Mouse (Mus musculus) natural killer cell, adult 2 months (primary cell): ENCODE results near the gene Rab8b.
"Not testable (repeated sequence)": the region's sequence is repeated elsewhere in the genome, so short reads cannot be mapped to it uniquely, and the experiment has no call there.

Experiments
- DNase-seq, 2 experiments: peaks; one replicate each; pipeline ENCODE4 v3.0.0; 2022; ENCODE audit warnings: low spot score in 2 of 2

Rab8b gene

DNA sequence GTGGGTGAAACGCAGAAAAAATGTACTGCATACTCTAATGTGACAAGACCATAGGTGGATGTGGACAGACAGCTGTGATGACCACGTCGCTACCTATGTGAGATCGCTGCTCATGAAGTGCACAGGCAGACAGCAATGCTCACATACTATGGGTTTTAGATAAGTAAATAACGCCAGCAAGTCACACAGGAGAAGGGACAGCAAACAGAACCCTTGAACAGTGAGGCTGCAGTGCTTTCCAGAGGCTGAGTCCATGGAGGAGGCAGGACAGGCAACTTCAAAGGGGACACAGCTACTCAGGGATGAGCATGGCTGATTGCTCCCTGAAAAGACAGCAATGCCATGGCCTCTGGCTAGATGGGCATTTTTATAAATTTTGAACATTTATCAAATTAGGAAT lies 72.7 kb downstream of the Rab8b start:
- no peak for DNase-seq

- DNase-seq, result no peak
Measured at GRCm38 (mm10) chr9:66835097-66835480, 84.4 kb downstream of the Rab8b start.

GRCm38 (mm10) chr9:66834318-66835096 lies 85.0 kb downstream of the Rab8b start, which contains the start of gene Aph1c:
Aph1c (minus strand) TSS chr9:66834726.
- peak; percentile 97 to 99 for DNase-seq

DNA sequence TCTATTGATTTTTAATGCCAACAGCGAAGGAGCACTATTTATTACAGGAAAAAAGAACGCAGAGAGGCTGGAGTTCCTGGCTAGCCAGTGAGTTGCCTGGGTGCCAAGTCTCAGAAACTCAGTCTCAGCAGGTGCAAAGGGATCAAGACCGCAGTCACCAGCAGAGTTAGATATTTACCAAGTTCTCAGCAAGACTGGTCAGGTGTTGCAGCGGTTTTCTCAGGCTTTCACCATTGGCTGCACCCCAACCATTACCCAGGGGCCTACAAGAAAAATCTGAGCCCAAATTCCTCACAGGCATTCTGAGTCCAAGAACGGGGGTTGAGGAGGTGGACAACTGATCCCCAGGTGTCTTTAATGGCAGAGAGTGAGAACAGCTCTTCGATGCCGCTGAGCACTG lies 85.6 kb downstream of the Rab8b start:
- no peak for DNase-seq

GRCm38 (mm10) chr9:66832366-66832908 lies 87.0 kb downstream of the Rab8b start:
- DNase-seq, result no peak

GRCm38 (mm10) chr9:66825990-66826389 lies 93.5 kb downstream of the Rab8b start:
- DNase-seq, result no peak

GRCm38 (mm10) chr9:66822255-66822654 lies 97.2 kb downstream of the Rab8b start:
- DNase-seq, result not testable (repeated sequence)

GRCm38 (mm10) chr9:66820996-66821395 lies 98.5 kb downstream of the Rab8b start:
- no peak for DNase-seq

DNA sequence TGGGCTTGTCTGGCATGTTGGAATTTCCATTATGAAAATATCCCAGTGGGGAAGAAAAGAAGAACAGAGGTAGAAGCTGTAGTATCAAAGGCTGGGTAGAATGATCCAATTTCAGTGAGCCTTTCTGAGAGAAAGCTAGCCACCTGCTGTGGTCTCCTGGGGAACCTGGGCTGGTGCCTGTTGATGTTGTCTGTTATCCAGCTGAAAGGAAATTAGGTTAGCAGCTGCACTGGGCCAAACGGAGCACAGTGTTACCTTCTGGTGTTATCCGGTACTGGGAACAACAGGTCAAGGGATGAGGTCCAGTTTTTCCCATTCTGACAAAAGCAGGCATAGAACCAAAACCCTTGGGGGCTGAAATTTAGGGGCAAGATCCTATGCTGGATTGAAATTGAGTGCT lies 106.1 kb downstream of the Rab8b start:
- DNase-seq, result no peak

DNA sequence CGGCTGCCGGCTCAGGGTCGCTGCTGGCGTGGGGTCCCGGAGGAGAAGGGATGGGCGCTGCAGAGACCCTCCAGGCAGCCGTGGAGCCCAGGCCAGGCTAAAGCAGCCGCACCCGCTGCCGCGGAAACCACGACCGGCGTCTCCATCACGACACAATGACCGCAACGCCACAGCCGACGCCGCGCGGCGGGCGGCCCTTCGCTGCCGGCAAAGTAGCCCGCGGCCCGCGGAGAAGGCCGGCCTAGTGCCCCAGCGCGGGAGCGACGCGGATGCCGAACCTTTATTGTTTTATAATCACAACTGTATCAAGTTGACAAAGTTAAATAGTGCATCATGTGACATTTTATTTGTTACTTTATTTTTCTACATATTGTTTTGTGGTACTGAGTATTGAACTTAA lies 113.5 kb downstream of the Rab8b start:
- not testable (repeated sequence) for DNase-seq

- DNase-seq, result no peak
Measured at GRCm38 (mm10) chr9:66801947-66802346, 117.5 kb downstream of the Rab8b start.

GRCm38 (mm10) chr9:66796739-66797138 lies 122.7 kb downstream of the Rab8b start, which contains the start of gene Gm10647:
Gm10647 (plus strand) TSS chr9:66797039.
- DNase-seq, result no peak

DNA sequence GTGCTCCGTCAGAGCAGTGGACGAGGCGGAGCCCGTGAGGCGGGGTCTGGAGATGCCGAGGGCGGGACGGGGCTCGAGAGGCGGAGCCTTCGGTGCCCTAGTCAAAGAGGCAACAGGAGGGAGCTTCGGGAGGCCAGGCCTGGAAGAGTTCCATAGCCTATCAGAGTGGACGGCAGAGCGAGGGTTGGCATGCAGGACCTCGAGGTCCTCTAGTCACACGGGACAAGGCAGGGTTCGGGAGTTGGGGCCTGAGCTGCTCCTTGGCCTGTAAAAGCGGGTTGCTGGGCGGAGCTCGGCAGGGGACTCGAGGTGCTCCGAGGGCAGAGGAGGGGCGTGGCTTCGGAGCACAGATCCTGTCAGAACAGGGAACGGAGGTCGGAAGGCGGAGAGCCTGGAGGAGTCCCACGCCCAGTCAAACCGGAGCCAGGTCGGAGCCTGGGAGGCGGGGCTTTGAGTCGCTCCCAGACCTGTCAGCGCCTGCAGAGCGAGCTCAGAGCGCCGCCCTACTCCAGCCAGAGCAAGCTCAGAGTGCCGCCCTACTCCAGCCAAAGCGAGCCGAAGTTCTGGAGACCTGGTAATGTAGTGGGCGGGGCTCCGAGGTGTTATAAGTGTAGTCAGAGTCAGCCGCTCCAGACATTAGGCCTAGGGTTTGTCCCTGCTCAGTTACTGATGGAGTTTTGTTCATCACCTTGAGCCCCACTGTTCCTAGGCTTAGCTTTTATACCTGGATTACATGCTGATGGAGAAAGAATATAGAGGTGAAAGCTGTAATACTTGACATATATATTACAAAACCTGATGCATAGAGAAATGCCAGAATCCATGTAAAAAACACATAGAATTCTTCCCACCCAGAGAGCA lies 123.8 kb downstream of the Rab8b start, which contains the start of gene Aph1b:
Aph1b (minus strand) TSS at position 27 of the 861 bp plus-strand sequence.
- peak; percentile 81 to 85 for DNase-seq

GRCm38 (mm10) chr9:66794629-66795463 lies 124.6 kb downstream of the Rab8b start:
- no peak for DNase-seq
